Mouse (Mus musculus) ovary, postnatal 36 days (tissue): ENCODE results near the gene Abcc6.
"Not testable (repeated sequence)": the region's sequence is repeated elsewhere in the genome, so short reads cannot be mapped to it uniquely, and the experiment has no call there.

Experiments
- DNase-seq: peaks from one replicate; pipeline ENCODE4 v3.0.0; 2022; ENCODE audit warnings: low spot score, mixed read lengths

The Abcc6 gene

GRCm38 (mm10) chr7:46028681-46029080, 1.4 kb downstream of the Abcc6 start:
- DNase-seq: no peak

- DNase-seq: no peak
Measured at GRCm38 (mm10) chr7:46025436-46025835, 4.7 kb downstream of the Abcc6 start.

DNA sequence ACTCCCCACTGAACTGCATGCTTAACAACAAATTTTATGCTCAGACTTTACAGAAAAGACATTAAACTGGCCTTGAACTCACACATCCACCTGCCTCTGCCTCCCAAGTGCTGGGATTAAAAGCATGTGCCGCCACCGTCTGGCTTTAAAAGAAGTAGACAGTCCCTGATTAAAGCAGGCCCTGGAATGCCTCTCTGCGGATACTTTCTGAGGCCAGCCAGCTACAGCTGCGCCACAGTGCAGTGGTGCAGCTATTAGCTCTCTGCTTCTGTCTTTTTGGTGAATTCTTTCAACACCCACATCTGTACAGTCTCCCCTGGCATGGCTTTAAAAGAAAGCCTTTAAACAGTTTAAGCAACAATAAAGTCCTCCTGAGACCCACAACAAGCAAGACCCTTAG, 8.2 kb downstream of the Abcc6 start:
- no peak for DNase-seq

DNA sequence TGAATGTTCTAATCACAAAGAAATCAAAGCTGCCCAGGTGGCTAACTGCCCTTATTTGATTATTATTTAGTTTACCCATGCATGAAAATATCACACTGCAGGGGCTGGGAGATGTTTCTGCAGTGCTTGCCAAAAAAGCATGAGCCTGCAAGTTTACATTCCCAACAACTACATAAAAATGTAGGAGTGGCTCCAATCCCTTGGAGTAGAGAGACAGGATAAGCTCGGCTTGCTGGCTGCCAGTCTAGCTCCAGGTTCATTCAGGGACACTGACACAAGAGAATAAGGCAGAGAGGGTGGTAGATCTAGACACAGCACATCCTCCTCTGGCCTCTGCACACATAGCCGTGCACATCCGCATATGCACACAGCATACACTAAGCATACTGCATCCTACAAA, 10.5 kb downstream of the Abcc6 start:
- DNase-seq: no peak

GRCm38 (mm10) chr7:46013266-46014010, 16.7 kb downstream of the Abcc6 start:
- DNase-seq: peak; percentile 20

- no peak for DNase-seq
Measured at GRCm38 (mm10) chr7:46012121-46012520, 18.0 kb downstream of the Abcc6 start.

DNA sequence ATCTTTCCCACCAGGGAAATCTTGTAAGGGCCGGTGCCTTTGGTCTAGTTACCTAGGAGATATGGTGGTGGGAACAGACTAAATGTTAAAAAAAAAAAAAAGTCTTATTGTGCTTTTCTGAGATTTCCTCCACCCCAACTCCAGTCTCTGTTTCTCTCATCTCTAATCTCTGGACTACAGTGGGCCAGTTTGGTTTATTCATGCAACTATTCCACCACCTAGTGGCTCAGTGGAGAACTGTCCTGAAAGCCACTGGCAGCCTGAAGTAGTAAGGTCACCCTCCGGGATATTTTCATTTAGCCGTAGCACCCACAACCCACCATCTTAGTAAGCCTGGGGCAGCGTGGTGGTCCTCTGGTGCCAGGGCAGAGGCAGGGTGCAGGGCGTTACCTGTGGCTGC, 20.5 kb downstream of the Abcc6 start:
- DNase-seq: peak; percentile 35

DNA sequence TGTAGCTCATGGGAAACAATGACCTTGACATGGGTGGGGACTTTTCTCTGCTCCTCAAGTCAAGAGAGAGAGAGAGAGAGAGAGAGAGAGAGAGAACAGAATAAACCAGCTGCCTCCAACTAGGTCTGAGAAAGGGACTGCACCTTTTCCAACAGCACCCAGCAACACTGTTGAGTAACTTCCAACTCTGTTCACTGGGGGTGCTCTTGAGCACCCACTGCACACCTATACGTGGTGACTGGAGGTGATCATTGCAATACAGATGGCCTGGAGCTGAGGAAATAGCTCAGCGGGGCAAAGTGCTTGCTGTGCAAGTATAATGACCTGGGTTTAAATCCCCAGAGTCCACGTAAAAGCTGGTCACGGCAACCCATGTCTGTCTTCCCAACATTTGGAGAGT, 27.4 kb downstream of the Abcc6 start:
- DNase-seq: no peak

DNA sequence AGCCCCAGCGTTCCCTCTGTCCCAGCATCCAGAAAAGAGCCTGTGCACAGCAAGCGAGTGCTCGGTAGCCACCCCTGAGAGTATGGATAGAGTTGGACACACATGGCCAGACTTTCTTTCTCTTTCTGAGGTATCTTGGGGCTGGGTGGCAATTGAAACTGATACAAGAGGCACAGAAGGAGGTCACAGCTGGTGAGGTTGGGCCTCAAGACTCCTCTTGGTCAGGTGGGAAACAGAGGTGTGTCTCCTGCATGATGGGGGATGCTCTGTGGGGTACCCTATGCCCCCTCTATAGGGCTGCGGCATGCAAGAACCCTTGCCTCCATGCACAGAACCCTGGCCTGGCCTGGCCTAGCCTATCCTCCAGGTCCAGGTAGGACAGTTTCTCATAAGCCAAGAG, 29.5 kb downstream of the Abcc6 start:
- no peak for DNase-seq

- no peak for DNase-seq
Measured at GRCm38 (mm10) chr7:45992470-45992869, 37.6 kb downstream of the Abcc6 start.

DNA sequence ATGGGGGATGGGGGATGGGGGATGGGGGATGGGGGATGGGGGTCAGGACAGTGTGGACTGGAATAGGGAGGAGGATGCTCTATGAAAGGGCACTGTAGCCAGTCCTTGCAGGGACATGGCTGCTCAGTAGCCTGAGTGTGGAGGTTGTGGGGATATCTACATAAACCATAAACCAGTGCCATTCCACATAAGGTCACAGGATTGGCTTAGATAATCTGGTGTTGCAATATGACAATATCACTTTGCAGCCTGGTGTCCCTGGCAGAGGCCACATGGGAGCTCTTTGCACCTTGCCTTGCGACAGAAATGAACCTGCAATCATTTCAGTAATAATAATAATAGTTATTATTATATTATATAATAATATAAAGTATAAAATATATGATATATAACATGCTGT, 41.8 kb downstream of the Abcc6 start:
- no peak for DNase-seq

DNA sequence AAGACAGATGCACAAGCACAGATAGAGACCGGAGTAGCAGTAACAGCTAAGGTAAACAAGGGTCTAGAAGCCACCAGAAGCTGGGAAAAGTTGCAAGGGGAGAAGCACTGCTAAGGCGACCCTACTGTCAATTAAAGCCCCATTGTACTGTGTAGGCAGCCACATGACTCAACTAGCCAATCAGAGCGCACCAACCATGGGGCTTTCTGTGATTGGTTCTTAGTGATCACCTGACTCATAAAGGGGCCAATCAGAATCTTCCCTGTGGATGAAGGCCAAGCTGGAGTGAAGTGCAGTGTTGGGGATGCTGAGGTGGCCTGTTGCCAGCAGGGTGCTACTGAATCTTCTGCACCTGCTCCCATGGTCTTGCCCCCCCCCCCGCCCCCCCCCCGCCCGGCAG, 43.2 kb downstream of the Abcc6 start:
- no peak for DNase-seq

GRCm38 (mm10) chr7:45981612-45982011, 48.5 kb downstream of the Abcc6 start:
- no peak for DNase-seq

DNA sequence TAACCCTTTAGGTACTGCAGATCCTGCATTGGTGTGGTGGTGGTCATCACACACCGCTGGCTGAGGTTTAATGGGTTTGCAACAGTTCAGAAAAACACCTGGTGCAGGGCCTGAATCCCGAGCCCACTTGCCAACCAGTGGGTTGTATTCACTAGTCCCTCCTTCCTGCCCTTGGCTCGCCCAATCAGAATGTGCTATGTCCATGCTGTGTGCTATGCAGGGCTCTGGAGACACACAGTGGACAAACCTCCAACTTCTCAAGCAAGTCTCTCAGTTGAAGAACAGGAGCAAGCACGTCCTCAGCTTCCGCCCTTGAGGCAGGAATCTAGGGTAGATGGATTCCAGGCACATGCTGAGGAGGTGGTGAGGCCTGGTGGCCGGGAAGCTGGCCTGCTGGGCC, 55.6 kb downstream of the Abcc6 start:
- DNase-seq: no peak

DNA sequence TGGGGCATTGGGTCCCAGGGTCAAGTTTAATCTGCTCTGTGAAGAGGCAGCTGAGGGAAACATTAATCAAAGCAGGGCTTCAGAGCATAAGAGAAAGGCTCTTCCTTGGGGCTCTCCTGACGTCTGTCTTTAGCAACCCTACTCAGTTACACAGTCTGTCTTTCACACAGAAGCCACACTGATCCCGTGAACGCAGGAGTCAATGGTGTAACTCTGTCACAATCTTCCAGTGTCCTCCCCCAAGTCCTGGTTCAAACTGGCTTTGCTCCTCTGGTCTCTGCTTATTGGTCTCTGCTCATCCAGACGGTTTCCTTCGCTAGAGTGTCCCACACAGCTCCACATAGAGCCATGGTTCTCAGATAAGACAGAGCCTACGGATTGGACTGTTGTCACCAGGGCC, 56.0 kb downstream of the Abcc6 start:
- DNase-seq: no peak

- no peak for DNase-seq
Measured at GRCm38 (mm10) chr7:45973271-45973687, 56.8 kb downstream of the Abcc6 start.

DNA sequence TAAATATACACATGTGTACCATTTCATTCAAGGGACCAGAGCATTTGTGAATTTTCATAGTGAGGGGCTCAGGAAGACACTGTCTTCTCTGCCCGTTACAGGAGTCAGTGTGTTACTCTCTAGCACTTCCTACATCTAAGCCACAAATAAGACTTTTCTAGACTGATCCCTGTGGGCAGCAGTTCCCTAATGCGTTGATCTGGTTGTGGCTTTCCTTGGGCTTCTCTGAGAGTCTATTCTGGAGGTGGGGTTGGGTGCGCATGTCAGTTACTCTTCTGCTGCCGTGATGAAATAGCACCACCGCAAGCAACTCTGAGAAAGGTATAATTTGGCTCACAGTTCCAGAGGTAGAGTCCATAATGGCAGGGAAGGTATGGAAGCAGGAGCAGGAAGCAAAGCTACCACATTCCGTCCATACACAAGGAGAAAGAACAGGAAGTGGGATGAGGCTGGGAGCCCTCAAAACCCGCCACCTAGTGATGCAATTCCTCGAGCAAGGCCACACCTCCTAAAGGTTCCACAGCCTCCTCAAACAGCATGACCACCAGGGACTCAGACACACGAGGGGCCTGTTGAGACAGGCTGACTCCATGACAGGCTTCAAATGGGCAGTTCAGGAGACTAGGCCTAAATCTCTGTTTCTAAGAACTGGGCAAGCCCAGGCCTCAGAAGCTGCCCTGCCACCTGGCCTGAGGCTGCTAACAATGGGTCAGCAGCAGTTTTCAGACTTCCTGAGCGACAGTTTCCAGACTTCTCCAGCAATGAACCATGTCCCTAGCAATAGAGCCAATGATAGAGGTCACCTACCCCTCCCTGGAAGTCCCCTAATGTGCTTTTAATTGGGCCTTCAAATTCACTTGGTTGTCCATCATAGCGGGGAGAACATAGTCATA, 58.0 kb downstream of the Abcc6 start:
- DNase-seq: no peak

- DNase-seq: no peak
Measured at GRCm38 (mm10) chr7:45956611-45957010, 73.5 kb downstream of the Abcc6 start.

- no peak for DNase-seq
Measured at GRCm38 (mm10) chr7:45949061-45949460, 81.0 kb downstream of the Abcc6 start.

GRCm38 (mm10) chr7:45943280-45943679, 86.8 kb downstream of the Abcc6 start:
- not testable (repeated sequence) for DNase-seq

- DNase-seq: no peak
Measured at GRCm38 (mm10) chr7:45941986-45942385, 88.1 kb downstream of the Abcc6 start.

DNA sequence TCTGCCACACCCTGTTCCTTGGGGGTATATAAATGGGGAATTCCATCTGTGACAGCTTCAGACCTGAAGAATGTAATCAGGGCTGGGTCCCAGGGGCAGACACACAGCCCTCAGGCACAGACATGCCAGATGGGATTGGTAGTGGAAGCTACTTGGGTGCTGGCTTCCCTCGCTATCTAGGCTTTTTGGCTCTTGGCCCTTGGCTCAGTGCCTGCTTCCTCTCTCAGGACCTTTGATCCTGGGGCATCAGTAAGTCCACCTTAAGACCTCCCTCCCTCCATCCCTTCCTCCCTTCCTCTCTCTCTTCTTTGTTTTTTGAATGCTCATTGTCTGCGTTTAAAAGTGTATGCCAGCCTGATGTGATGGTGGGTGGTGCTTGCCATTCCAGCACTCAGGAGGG, 90.3 kb downstream of the Abcc6 start:
- DNase-seq: no peak

DNA sequence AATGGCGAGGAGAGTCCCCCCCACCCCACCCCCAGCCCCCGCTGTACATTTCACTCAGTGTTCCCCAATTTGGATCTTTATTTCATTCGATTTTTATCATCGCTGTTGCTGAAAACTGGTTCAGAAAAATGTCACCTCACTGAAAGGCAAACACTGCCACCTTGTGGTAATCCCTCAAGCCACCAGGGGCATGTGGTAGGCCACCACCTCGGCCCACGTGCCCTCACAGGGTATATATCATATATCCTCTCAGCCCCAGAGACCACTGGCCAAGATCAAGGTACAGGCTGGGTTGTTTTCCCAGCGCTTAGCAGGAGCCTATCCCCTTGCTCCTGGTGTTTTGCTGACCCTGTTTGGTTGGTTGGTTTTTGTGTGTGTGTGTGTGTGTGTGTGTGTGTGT, 95.0 kb downstream of the Abcc6 start:
- DNase-seq: no peak
